Mouse (Mus musculus): ENCODE results near the gene Rbfox3. TPM values are rescaled to one million over a fixed set of nuclear protein-coding genes. Genes with fewer than 3 reads are reported as not detected.

Gene Rbfox3
- polyA plus RNA-seq, 1 experiment = not detected

DNA sequence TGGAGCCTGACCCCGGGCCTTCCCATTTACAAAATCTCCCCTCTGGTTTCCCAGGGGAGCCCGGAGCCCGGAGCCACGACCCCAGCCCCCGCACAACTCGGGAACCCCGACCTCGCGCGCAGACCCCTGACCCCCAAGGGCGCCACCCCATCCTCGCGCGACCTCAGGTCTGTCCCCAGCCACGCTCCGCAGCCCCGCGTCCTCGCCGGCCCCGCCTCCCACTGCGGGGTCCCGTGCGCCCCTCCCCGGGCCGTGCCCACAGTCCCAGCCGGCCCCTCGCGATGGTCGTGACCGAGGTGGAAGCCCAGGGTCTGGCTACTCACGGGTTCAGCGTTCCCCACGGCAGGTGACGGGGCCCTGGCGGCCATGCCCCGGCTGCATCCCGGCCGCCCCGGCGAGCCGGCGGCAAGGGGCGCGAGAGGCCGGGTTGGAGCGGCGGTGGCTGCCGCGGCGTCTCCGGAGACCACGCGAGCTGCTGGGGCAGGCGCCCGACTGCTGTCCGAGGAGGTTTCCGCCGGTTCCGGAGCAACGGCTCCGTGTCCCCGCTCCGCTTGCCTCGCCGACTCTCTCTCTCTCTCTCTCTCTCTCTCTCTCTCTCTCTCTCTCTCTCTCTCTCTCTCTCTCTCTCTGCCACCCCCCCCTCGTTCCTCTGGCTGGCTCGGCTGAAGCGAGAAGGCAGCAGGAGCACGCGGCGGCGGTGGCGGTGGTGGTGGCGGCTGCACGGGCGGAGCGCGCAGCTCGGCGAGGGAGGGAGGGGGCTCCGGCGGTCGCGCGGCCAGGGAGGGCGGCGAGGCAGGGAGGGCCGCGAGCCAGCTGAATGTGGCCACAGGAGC is 2.2 kb downstream of the Rbfox3 start:
- TF ChIP-seq GATA1 (IDR thresholded peaks at IDR 0.05; ENCODE audit: low read length) = no peak

DNA sequence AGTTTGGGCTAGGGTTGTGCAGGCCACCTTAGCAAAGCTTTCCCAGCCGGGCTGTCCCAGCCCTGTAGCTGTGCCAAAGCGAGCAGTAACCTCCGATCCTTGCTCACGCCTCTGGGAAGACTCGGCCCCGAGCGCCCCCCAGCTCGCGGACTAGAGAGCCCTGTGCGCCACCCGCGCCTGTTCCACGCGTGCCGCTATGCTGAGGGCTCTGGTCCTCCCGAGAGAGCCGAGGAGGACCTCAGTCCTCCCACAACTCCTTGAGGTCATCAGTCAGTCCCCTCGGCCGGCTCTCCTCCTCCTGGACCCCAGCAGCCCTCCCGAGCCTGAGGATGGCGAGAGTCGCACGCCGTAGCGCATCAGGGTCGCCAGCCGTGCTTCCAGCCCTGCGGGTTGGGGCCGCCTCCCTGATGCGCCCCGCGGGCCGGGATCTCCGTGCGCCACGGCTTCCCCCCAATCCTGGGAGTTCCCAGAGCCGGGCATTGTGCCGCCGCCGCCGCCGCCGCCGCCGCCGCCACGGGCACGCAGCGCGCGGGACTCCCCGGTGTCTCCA is 2.9 kb downstream of the Rbfox3 start:
- no peak for TF ChIP-seq GATA1 (IDR thresholded peaks at IDR 0.05; ENCODE audit: low read length)

DNA sequence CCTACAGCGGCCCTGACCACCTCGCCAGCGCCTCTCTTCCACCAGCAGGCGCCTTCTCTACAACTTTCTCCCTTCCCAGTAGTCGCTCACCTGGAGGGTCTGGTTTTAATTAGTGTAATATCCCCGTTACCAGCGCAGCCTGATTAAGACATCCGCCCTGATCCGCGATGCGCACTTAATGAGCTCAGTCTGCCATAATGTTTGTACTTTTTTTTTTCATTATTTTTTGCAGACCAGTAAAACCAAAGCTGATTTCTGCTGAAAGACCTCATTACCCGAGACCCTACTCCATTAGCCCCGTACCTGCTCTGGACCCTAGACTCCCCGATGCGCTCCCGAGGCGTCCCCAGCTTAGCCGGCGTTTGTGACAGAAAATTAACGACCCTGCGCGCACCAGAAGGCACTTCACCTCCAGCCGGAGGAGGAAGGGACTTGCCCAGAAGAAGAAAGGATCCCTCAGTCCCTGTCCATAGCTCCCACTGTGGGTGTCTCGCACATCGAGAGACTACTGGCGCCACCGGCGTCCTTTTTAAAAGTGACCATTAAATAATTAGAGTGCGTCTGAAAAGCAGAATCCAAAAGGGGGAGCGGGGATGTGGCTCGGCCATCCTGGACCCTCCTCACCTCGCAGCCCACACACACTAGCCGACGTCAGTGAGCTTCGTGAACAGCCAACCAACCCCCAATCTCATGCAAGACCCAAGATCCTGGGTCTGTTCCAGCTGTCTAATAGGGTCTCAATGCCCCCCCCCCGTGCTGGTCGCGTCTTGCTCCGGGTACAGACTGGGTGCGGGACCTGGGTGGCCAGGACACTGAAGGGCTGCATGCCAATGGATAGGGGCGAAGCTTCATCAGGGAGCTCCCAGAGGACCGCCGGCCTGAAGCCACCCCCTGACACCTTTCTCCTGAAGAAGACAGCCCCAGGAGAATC is 3.7 kb downstream of the Rbfox3 start:
- TF ChIP-seq GATA1 (IDR thresholded peaks at IDR 0.05; ENCODE audit: low read length) = no peak

DNA sequence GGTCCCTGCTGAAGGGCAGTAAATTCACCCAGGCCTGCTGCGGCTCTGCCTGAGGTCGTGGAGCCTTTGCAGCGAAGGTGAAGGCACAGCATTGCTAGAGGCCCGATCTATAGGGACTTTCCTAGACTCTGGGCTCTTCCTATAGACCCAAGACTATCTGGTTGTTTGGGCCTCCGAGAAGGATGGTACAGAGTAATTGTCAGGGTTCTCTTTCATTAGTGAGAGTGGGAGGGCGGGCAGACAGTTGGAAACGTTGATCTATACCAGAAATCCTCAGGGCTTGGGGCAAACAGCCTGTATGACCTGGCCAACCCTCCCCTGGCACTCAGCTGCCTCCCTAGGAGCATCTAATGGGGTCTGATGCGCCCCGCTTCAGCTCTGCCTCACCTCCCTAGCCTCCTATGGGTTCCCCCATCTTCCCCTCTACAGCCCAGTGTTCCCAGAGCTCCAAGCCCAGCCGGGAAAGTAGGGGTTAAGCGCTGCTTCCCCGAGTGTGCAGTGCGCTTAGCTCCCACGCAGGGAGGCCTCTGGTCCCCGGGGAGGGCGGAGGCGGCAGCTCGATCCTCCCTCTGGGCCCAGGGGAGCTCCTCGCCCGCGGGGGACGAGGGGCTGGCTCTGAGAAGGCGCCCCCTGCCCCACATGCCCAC is 4.5 kb downstream of the Rbfox3 start:
- no peak for TF ChIP-seq GATA1 (IDR thresholded peaks at IDR 0.05; ENCODE audit: low read length)

DNA sequence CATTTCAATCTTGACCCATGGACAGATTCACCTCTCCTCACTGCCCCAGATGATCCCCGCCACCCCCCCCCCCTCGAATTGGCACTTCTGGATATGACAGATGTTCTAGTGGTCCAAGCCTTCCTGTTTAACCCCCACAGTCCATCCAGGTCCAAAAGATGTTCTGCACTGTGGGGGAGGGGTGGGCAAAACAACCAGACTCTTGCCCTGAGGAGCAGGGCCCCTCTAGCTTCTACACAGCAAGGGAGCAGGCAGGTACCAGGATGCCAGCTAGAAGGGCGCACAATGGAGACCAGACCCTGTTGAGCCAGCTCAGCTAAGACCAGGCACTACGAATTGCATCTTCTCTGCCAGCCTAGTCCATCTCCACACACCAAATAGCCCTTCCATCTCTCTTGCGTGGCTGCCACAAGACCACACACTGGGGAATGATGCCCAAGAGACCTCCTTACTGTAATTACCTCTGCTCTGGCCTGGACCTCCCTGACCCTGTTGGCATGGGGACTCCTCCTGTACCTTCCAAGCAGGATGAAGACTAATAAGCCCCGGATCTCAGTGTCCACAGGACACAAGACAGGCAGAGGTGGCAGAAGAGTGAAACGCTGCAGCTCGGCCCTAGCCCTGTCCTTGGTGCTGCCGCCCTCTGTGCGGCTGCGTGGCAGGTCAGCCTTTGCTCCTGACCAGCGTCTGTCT is 5.1 kb downstream of the Rbfox3 start:
- no peak for TF ChIP-seq GATA1 (IDR thresholded peaks at IDR 0.05; ENCODE audit: low read length)

DNA sequence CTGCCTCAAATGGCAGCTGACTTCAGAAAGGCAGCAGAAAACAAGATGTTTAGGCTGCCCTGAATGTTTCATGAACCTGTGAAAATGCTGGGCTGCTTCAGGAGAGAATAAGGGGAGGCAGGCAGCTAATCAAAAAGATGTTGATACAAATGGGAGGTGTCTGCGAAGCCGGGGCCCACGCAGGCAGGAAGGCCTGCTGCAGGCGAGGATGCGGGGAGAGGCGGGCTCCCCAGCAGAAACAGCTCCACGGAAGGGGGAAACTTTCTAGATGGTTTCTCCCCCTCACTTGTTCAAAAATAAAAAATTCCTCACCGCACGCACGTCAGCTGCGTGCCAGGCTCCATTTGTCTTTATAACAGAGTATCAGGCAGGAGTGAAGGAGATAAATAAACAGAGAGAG is 5.7 kb downstream of the Rbfox3 start:
- no peak for TF ChIP-seq GATA1 (IDR thresholded peaks at IDR 0.05; ENCODE audit: low read length)

DNA sequence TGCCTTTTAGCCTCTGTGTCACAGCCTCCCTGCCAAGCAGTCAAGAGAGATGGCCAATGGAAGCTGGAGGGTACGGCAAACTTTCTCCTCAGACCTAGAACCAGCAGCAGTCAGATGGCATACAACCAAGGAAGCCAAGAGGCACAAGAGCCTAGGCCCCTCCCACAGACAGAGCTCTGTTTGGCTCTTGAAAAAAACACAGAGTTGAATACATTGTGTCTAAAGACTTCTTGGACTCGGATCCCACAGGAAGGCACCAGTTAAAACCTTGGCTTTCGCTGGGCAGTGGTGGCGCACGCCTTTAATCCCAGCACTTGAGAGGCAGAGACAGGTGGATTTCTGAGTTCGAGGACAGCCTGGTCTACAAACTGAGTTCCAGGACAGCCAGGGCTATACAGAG is 7.1 kb downstream of the Rbfox3 start:
- no peak for TF ChIP-seq GATA1 (IDR thresholded peaks at IDR 0.05; ENCODE audit: low read length)

DNA sequence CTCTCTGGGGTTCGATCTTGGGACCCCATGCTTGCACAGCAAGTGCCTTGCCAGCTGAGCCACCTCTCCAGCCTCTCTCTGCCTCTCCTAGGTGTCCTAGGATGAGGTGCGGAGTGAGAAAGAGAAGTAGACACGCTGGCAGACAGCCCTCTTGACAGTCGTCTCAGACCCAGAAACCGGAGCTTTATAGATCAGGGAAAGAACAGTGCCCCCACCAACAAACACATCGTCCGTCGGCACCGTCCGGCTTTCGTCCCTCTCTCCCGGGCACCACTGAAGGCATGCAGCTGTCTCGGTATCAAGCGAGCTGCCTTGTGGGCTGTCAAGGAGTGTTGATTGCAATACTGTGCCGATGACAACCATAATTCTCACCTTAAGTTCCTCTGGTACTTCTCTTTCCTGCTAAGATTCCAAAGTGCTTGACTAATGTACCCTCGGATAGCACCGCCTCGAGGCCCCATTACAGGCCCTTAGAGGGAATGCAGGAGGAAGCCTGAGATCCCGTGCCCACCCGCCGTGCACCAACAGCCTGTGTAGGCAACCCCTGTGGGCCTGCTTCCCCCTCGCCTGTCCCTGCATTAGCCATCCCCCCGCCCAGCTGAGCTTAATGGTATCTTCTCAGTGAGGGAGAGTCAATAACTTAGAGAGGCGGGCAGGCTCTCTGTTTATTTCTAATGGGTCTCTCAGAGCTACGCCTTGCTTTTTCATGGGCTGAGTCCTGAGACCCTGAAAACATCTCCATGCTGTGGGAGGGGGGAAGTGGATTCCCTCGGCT is 11.4 kb downstream of the Rbfox3 start:
- TF ChIP-seq GATA1 (IDR thresholded peaks at IDR 0.05; ENCODE audit: low read length) = no peak

DNA sequence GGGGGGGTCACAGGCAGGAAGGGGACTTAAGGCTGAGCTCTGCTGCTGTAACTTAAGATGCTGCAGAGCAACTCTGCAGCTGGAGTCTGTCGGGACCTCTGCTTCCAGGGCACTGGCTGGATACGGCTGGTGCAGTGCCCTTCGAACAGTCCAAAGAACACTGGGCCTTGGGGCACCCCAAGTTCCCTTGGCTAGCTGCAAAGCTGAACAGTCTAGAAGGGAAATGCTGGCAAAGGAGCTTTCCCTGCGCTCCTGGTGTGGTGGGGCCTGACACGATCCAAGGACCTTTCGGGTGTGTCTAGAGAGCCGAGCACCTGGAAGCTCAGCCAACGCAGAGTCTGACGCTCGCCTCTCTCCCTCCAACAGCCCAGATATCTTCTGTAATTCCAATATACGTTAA is 12.8 kb downstream of the Rbfox3 start:
- TF ChIP-seq GATA1 (IDR thresholded peaks at IDR 0.05; ENCODE audit: low read length) = no peak

DNA sequence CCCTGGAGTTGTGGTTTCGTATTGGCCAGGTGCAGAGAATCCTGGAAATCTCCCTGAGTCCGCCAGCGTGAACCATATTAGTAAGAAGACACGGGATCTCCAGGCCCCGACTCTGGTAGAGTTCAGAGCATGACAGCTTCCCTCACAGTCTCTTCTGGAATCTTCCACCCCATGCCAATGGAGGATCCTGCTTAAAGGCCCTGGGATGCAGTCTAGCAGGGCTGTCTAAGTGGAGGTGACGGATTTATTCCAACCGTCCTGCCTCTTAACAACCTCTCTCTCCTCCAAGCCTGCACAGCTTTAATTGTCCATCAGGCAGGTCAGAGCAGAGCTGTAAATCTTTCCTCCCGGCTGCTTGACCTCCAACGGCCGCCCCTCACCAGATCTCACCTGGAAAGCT is 13.2 kb downstream of the Rbfox3 start:
- TF ChIP-seq GATA1 (IDR thresholded peaks at IDR 0.05; ENCODE audit: low read length) = no peak

DNA sequence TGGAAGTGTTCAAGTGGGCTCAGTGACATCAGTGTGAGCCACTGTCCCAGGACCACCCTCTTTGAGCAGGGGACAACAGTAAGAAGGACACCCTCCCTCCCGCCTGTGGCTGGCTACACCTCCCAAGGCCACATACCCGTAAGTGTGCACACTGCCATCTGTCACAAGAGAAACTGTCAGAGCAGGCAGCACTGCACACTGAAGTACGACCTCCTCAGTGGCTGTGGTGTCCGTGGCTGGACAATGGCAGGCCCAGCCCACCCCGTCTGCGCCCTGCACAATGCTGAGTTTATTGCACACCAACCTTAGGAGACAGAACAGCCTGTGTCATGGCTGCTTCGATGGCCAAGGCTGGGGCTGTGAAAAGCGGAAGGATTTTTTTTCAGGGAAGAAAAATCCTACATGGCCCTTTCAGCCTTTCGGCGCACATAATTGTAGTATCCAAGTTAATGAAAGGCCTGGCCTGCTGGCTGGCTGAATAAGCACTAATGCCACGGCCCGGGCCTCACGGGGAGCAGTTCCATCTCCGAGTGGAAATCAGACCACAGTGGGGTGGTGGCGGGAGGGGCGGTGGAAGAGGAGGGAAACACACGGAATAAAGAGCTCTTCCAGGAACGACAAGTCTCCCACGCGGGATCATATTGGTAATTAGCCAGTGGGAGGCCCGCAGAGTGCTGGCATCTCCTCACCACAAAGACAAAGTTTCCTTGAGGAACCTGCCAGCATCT is 14.1 kb downstream of the Rbfox3 start:
- no peak for TF ChIP-seq GATA1 (IDR thresholded peaks at IDR 0.05; ENCODE audit: low read length)

DNA sequence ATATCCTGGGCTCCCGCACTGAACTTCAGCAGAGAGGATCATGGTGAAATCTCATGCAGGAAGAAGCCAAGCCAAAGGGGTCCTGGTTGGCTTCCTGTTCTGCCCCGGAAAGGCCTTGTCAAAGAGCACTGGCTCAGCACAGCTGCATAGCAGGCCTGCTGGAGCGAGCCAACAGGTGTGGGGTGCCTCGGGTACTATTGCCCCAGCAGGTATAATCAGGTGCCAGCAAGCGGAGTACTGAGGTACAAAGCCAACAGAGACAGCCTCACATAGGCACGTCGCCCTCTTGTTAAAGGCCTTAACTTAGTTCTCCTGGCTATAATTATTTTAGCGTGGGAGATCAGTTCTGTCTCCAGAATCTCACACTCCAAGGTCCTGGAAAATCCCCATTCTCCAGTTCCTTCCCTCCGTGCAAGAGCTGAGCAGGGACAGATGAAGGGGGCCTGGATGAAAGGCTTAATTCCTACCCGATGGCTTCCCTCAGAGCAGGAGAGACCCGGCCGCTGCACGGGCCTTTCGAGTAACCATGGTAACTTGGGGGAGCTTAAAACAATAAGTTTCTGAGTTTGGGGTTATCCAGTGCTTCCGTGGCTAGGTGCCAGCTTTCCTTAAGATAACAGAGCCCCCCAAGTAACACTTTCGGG is 15.2 kb downstream of the Rbfox3 start:
- no peak for TF ChIP-seq GATA1 (IDR thresholded peaks at IDR 0.05; ENCODE audit: low read length)

DNA sequence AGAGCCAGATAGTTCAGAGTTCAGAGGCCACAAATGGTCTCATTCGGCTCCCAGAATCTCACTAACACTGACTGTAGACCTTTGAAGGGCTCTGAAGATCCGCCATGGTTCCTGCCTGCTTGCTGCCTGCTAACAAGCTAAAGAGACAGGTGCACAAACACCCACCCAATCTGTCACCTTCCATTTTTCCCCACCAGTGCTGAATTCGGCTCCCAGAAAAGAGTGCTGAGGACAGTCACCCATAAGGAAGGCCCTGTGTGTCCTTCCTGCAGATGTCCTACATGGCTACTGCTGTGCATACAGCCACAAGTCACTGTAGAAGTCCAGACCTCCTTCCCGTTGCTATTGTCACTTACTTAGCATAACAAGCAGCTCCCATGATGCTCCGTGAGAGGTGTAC is 16.6 kb downstream of the Rbfox3 start:
- no peak for TF ChIP-seq GATA1 (IDR thresholded peaks at IDR 0.05; ENCODE audit: low read length)

All from G1E-ER4 (cell line).